Comparison of ENCODE assay signal across 11 mouse cellular contexts in genomic region chr13:97530570-97530969, GRCm38 (mm10).
A peak's percentile ranks its signal among the peaks of the same experiment; 100 is the strongest.
DNase-seq lines count a peak whose midpoint lies in the region; ATAC-seq and TF ChIP-seq lines count a peak whose summit lies in the region.
"Had no signal": no experiment of that assay in that cellular context is flagged by ENCODE, and none has a peak within 500 bp of the region (broad histone marks: within the 10 kb centered on the region; RNA-seq: fewer than 3 reads in every experiment).

No protein-coding gene starts in this region.

- H3K36me3 ChIP-seq in lung, postnatal 0 days (ENCODE audit: insufficient read depth, low read length): no peaks in the 10 kb centered on the region

- H3K4me1 ChIP-seq in lung, postnatal 0 days (ENCODE audit: insufficient read depth, low read depth, low read length): peaks cover 4% of the 10 kb centered on the region; the same call in 1 of the 2 replicates

- WGBS in lung, postnatal 0 days: 27% methylated on average over 2 of the region's 2 CpGs

- H3K27me3 ChIP-seq in lung, postnatal 0 days (replicated peaks; ENCODE audit: insufficient read depth, low read length): no peaks in the 10 kb centered on the region

- H3K27ac ChIP-seq in lung, postnatal 0 days (ENCODE audit: low read length): no peak overlapping the region

- H3K4me2 ChIP-seq in lung, postnatal 0 days (replicated peaks; ENCODE audit: low read depth, low read length): no peak overlapping the region

- no peak overlapping the region for H3K4me3 ChIP-seq in lung, postnatal 0 days (ENCODE audit: low read depth, low read length)

- DNase-seq in heart, adult 11 months: peak; percentile 95
- no peak for DNase-seq in heart, postnatal 14 days
- peak; percentile 65 for DNase-seq in lung, postnatal 0 days (ENCODE audit: low spot score)
- no peak for DNase-seq in lung, postnatal 10 days
- DNase-seq in retina, postnatal 1 day: peak; percentile 69
- no peak for DNase-seq in testis, postnatal 10 days (ENCODE audit: low spot score)
- no peak for DNase-seq in layer of hippocampus, postnatal 25 days (ENCODE audit: extremely low spot score in 1 of 2, low spot score in 1 of 2)
- DNase-seq: cerebellum, adult 18-20 months; right cerebral cortex, postnatal 25 days; thymus, postnatal 25 days had no signal

- H3K9me3 ChIP-seq in lung, postnatal 0 days (ENCODE audit: low read length): no peaks in the 10 kb centered on the region

- ATAC-seq in lung, postnatal 0 days: peak; percentile 67
- ATAC-seq in granulocyte monocyte progenitor cell, adult 5-6 weeks (replicated peaks; ENCODE audit: poor library complexity, severe bottlenecking): peak; percentile 23; the same call in 1 of the 2 replicates

- no peak for TF ChIP-seq EP300 in lung, postnatal 0 days (IDR thresholded peaks at IDR 0.05)

- intact Hi-C loops in heart, postnatal 14 days (cut with DNase I): no loop called here

- H3K9ac ChIP-seq in lung, postnatal 0 days (replicated peaks; ENCODE audit: low read depth): no peak overlapping the region

- no peak for TF ChIP-seq CTCF in lung, postnatal 0 days (IDR thresholded peaks at IDR 0.05)

Comparison
In these comparisons a context has a peak if more than half of its experiments do, and no peak if none do; other contexts are left out.
1. DNase-seq: peak in heart, adult 11 months (single experiment), lung, postnatal 0 days (single experiment) and retina, postnatal 1 day (single experiment); none in heart, postnatal 14 days (0 of 2), lung, postnatal 10 days (single experiment), testis, postnatal 10 days (single experiment) and layer of hippocampus, postnatal 25 days (0 of 2).